11 mouse cellular contexts compared by ENCODE assay signal in genomic region chr1:43042271-43042670, GRCm38 (mm10). TPM values are rescaled to one million over a fixed set of nuclear protein-coding genes. Genes with fewer than 3 reads are reported as not detected.
A peak's percentile ranks its signal among the peaks of the same experiment; 100 is the strongest.
DNase-seq lines count a peak whose midpoint lies in the region; ATAC-seq and TF ChIP-seq lines count a peak whose summit lies in the region.
"Had no signal": no experiment of that assay in that cellular context is flagged by ENCODE, and none has a peak within 500 bp of the region (broad histone marks: within the 10 kb centered on the region; RNA-seq: fewer than 3 reads in every experiment).

No protein-coding gene starts in this region.

- intact Hi-C loops in left cerebral cortex, adult 2 months (cut with DNase I) = loop anchor here (2.0 kb wide), 1 partner anchor 127 kb away; no protein-coding TSS in a partner anchor
- intact Hi-C loops in left cerebral cortex, postnatal 4 days (cut with DNase I) = loop anchor here (5.0 to 10.0 kb wide), 2 partner anchors 125 to 337 kb away; no protein-coding TSS in a partner anchor
- intact Hi-C loops in heart, postnatal 25 days (cut with DNase I) = no loop called here

- H3K9me3 ChIP-seq in embryonic facial prominence, embryonic 14.5 days (ENCODE audit: control insufficient read depth, low read length) = no peaks in the 10 kb centered on the region
- H3K9me3 ChIP-seq in embryonic facial prominence, embryonic 10.5 days = no peaks in the 10 kb centered on the region
- no peaks in the 10 kb centered on the region for H3K9me3 ChIP-seq in neural tube, embryonic 15.5 days (replicated peaks)

- peak; percentile 36 for TF ChIP-seq CTCF in left cerebral cortex, adult 2 months (IDR thresholded peaks at IDR 0.05)
- no peak; the same call in 1 of the 2 replicates for TF ChIP-seq CTCF in brain, embryonic 14.5 days (IDR thresholded peaks at IDR 0.05; ENCODE audit: borderline replicate concordance, extremely low read depth, insufficient read depth, insufficient read length)

- H3K27ac ChIP-seq in embryonic facial prominence, embryonic 14.5 days (replicated peaks; ENCODE audit: low read depth, low read length) = no peak overlapping the region
- no peak overlapping the region for H3K27ac ChIP-seq in embryonic facial prominence, embryonic 10.5 days (replicated peaks)
- no peak overlapping the region for H3K27ac ChIP-seq in left cerebral cortex, adult 2 months
- H3K27ac ChIP-seq in neural tube, embryonic 15.5 days (replicated peaks) = 0 out of 2 replicates have a peak overlapping the region, but pooled peaks have one; percentile 5

- H3K4me3 ChIP-seq in embryonic facial prominence, embryonic 14.5 days (ENCODE audit: low read depth, low read length) = no peak overlapping the region
- H3K4me3 ChIP-seq in embryonic facial prominence, embryonic 10.5 days = no peak overlapping the region
- H3K4me3 ChIP-seq in left cerebral cortex, adult 2 months = no peak overlapping the region
- H3K4me3 ChIP-seq in neural tube, embryonic 15.5 days (replicated peaks) = no peak overlapping the region

- DNase-seq in embryonic facial prominence, embryonic 14.5 days (ENCODE audit: low spot score) = peak; percentile 12
- no peak for DNase-seq in embryonic facial prominence, embryonic 10.5 days (ENCODE audit: low spot score)
- no peak for DNase-seq in left cerebral cortex, adult 2 months (ENCODE audit: extremely low spot score in 1 of 2, low spot score in 2 of 2)
- no peak for DNase-seq in left cerebral cortex, postnatal 4 days
- DNase-seq in brain, embryonic 14.5 days (ENCODE audit: low read depth) = peak; percentile 60
- DNase-seq in adipocyte (ENCODE audit: low spot score) = no peak
- DNase-seq in heart, postnatal 25 days (ENCODE audit: low spot score) = no peak
- DNase-seq: adrenal gland, postnatal 25 days; cerebellum, adult 18-20 months; kidney, adult 18-20 months had no signal

- 48% methylated on average over 6 of the region's 6 CpGs for WGBS in embryonic facial prominence, embryonic 14.5 days
- 55% methylated on average over 6 of the region's 6 CpGs for WGBS in embryonic facial prominence, embryonic 10.5 days
- 42% methylated on average over 6 of the region's 6 CpGs for whole genome bisulfite sequencing in neural tube, embryonic 15.5 days

- H3K9ac ChIP-seq in embryonic facial prominence, embryonic 14.5 days (ENCODE audit: low read depth, low read length) = no peak overlapping the region
- no peak overlapping the region for H3K9ac ChIP-seq in neural tube, embryonic 15.5 days (replicated peaks)

- H3K4me2 ChIP-seq in embryonic facial prominence, embryonic 14.5 days (ENCODE audit: low read depth, low read length) = no peak overlapping the region
- H3K4me2 ChIP-seq in neural tube, embryonic 15.5 days = no peak overlapping the region

- ATAC-seq in embryonic facial prominence, embryonic 14.5 days (ENCODE audit: low read depth) = no peak
- ATAC-seq in neural tube, embryonic 15.5 days (ENCODE audit: low FRiP score) = 0 out of 2 replicates have a peak, but pooled peaks have one; percentile 23

- no peaks in the 10 kb centered on the region for H3K27me3 ChIP-seq in embryonic facial prominence, embryonic 14.5 days (replicated peaks; ENCODE audit: control insufficient read depth, insufficient read depth, low read length)
- no peaks in the 10 kb centered on the region for H3K27me3 ChIP-seq in embryonic facial prominence, embryonic 10.5 days (replicated peaks; ENCODE audit: low read depth, poor library complexity, severe bottlenecking)
- H3K27me3 ChIP-seq in neural tube, embryonic 15.5 days (replicated peaks) = no peaks in the 10 kb centered on the region

- H3K36me3 ChIP-seq in embryonic facial prominence, embryonic 14.5 days (ENCODE audit: control insufficient read depth, insufficient read depth, low read length) = no peaks in the 10 kb centered on the region
- H3K36me3 ChIP-seq in embryonic facial prominence, embryonic 10.5 days (replicated peaks) = no peaks in the 10 kb centered on the region
- no peaks in the 10 kb centered on the region for H3K36me3 ChIP-seq in neural tube, embryonic 15.5 days

- H3K4me1 ChIP-seq in embryonic facial prominence, embryonic 14.5 days (ENCODE audit: control insufficient read depth, insufficient read depth, low read length) = no peaks in the 10 kb centered on the region
- peaks cover 7% of the 10 kb centered on the region; the same call in 1 of the 2 replicates for H3K4me1 ChIP-seq in embryonic facial prominence, embryonic 10.5 days
- H3K4me1 ChIP-seq in neural tube, embryonic 15.5 days = peaks cover 31% of the 10 kb centered on the region

- no peak for TF ChIP-seq POLR2A in brain, embryonic 14.5 days (IDR thresholded peaks at IDR 0.05; ENCODE audit: borderline replicate concordance, extremely low read depth, insufficient read depth, insufficient read length, poor library complexity, severe bottlenecking)

RNA-seq across cellular contexts. Expression of gene Tgfbrap1, which starts 56.2 kb away (rescaled TPM):
- polyA plus RNA-seq in embryonic facial prominence, embryonic 14.5 days (2014; fragmentation: Nextera tagmentation; extraction: Ambion mirVana) = 10.8 and 13.6 TPM in 2 replicates
- 12.4 and 12.8 TPM in 2 replicates for polyA plus RNA-seq in embryonic facial prominence, embryonic 10.5 days (2016; fragmentation: Nextera tagmentation; extraction: Ambion mirVana)
- 10 to 100 TPM; 39.3 to 43.4 TPM for total RNA-seq in left cerebral cortex, adult 2 months (2021)
- total RNA-seq in left cerebral cortex, postnatal 4 days (2021) = 10 to 100 TPM; 42.6 to 44.5 TPM
- polyA plus RNA-seq in brain, embryonic 14.5 days (2012; rRNA removed) = 30.4 and 36.0 TPM in 2 replicates
- 13.2 and 14.4 TPM in 2 replicates for polyA plus RNA-seq in neural tube, embryonic 15.5 days (2015; fragmentation: Nextera tagmentation; extraction: Ambion mirVana)
- total RNA-seq in heart, postnatal 25 days (2021) = 10 to 100 TPM; 12.9 to 13.2 TPM

RNA-seq across cellular contexts. Expression of gene AI597479, which starts 56.2 kb away (rescaled TPM):
- polyA plus RNA-seq in embryonic facial prominence, embryonic 14.5 days (2014; fragmentation: Nextera tagmentation; extraction: Ambion mirVana) = 30.7 and 33.1 TPM in 2 replicates
- 40.0 and 43.3 TPM in 2 replicates for polyA plus RNA-seq in embryonic facial prominence, embryonic 10.5 days (2016; fragmentation: Nextera tagmentation; extraction: Ambion mirVana)
- 10 to 100 TPM; 22.7 to 26.0 TPM for total RNA-seq in left cerebral cortex, adult 2 months (2021)
- 10 to 100 TPM; 24.6 to 26.6 TPM for total RNA-seq in left cerebral cortex, postnatal 4 days (2021)
- 32.3 and 33.8 TPM in 2 replicates for polyA plus RNA-seq in brain, embryonic 14.5 days (2012; rRNA removed)
- polyA plus RNA-seq in neural tube, embryonic 15.5 days (2015; fragmentation: Nextera tagmentation; extraction: Ambion mirVana) = 39.7 and 41.4 TPM in 2 replicates
- 10 to 100 TPM; 18.6 to 19.5 TPM for total RNA-seq in heart, postnatal 25 days (2021)

Comparison
In these comparisons a context has a peak if more than half of its experiments do, and no peak if none do; other contexts are left out.
1. DNase-seq: peak in embryonic facial prominence, embryonic 14.5 days (single experiment) and brain, embryonic 14.5 days (single experiment); none in embryonic facial prominence, embryonic 10.5 days (single experiment), left cerebral cortex, adult 2 months (0 of 2), left cerebral cortex, postnatal 4 days (single experiment), adipocyte (single experiment) and heart, postnatal 25 days (single experiment).